Mouse (Mus musculus): ENCODE measurements around the gene Zfp991.
"Not testable (repeated sequence)": the region's sequence is repeated elsewhere in the genome, so short reads cannot be mapped to it uniquely, and the experiment has no call there.

The Zfp991 gene

GRCm38 (mm10) chr4:147131837-147132459 is at the start of gene Zfp991:
Gene Zfp991 (plus strand): TSS chr4:147132038.
- not testable (repeated sequence) for DNase-seq (ENCODE audit: low spot score in 2 of 2)

- DNase-seq (ENCODE audit: low spot score in 2 of 2): not testable (repeated sequence)
Measured at GRCm38 (mm10) chr4:147095641-147096040, 36.2 kb upstream of the Zfp991 start.

GRCm38 (mm10) chr4:147101666-147102626 is 29.9 kb upstream of the Zfp991 start:
- DNase-seq (ENCODE audit: low spot score in 2 of 2): not testable (repeated sequence)

- not testable (repeated sequence) for DNase-seq (ENCODE audit: low spot score in 2 of 2)
Measured at GRCm38 (mm10) chr4:147103814-147104213, 28.0 kb upstream of the Zfp991 start.

GRCm38 (mm10) chr4:147117839-147118238 is 14.0 kb upstream of the Zfp991 start:
- DNase-seq (ENCODE audit: low spot score in 2 of 2): not testable (repeated sequence)

- DNase-seq (ENCODE audit: low spot score in 2 of 2): not testable (repeated sequence)
Measured at GRCm38 (mm10) chr4:147122286-147122685, 9.6 kb upstream of the Zfp991 start.

GRCm38 (mm10) chr4:147123797-147124196 is 8.0 kb upstream of the Zfp991 start:
- not testable (repeated sequence) for DNase-seq (ENCODE audit: low spot score in 2 of 2)

- DNase-seq (ENCODE audit: low spot score in 2 of 2): peak in 1 of 2 experiments; percentile 29
Measured at GRCm38 (mm10) chr4:147124400-147125306, 7.2 kb upstream of the Zfp991 start.

- not testable (repeated sequence) for DNase-seq (ENCODE audit: low spot score in 2 of 2)
Measured at GRCm38 (mm10) chr4:147125326-147125725, 6.5 kb upstream of the Zfp991 start.

GRCm38 (mm10) chr4:147125870-147126269 is 6.0 kb upstream of the Zfp991 start:
- not testable (repeated sequence) for DNase-seq (ENCODE audit: low spot score in 2 of 2)

GRCm38 (mm10) chr4:147126435-147126834 is 5.4 kb upstream of the Zfp991 start:
- not testable (repeated sequence) for DNase-seq (ENCODE audit: low spot score in 2 of 2)

- DNase-seq (ENCODE audit: low spot score in 2 of 2): not testable (repeated sequence)
Measured at GRCm38 (mm10) chr4:147127137-147127536, 4.7 kb upstream of the Zfp991 start.

GRCm38 (mm10) chr4:147128152-147128551 is 3.7 kb upstream of the Zfp991 start:
- DNase-seq (ENCODE audit: low spot score in 2 of 2): not testable (repeated sequence)

- not testable (repeated sequence) for DNase-seq (ENCODE audit: low spot score in 2 of 2)
Measured at GRCm38 (mm10) chr4:147133596-147133995, 1.8 kb downstream of the Zfp991 start.

GRCm38 (mm10) chr4:147141757-147142156 is 9.9 kb downstream of the Zfp991 start:
- DNase-seq (ENCODE audit: low spot score in 2 of 2): not testable (repeated sequence)

- not testable (repeated sequence) for DNase-seq (ENCODE audit: low spot score in 2 of 2)
Measured at GRCm38 (mm10) chr4:147165282-147165681, 33.4 kb downstream of the Zfp991 start.

- DNase-seq (ENCODE audit: low spot score in 2 of 2): not testable (repeated sequence)
Measured at GRCm38 (mm10) chr4:147170547-147170946, 38.7 kb downstream of the Zfp991 start.

GRCm38 (mm10) chr4:147171557-147171956 is 39.7 kb downstream of the Zfp991 start:
- not testable (repeated sequence) for DNase-seq (ENCODE audit: low spot score in 2 of 2)

GRCm38 (mm10) chr4:147176279-147176880 is 44.5 kb downstream of the Zfp991 start:
- peak in 1 of 2 experiments; percentile 16 for DNase-seq (ENCODE audit: low spot score in 2 of 2)

GRCm38 (mm10) chr4:147181141-147181685 is 49.4 kb downstream of the Zfp991 start:
- peak in 1 of 2 experiments; percentile 16 for DNase-seq (ENCODE audit: low spot score in 2 of 2)

All from cerebellum, postnatal 4 days (tissue).